ENCODE assay signal across 16 mouse cellular contexts in genomic region chr8:79554311-79554710, GRCm38 (mm10).
A peak's percentile ranks its signal among the peaks of the same experiment; 100 is the strongest.
DNase-seq lines count a peak whose midpoint lies in the region; ATAC-seq lines count a peak whose summit lies in the region.
"Had no signal": no experiment of that assay in that cellular context is flagged by ENCODE, and none has a peak within 500 bp of the region (broad histone marks: within the 10 kb centered on the region; RNA-seq: fewer than 3 reads in every experiment).

No protein-coding gene starts in this region.

- ATAC-seq in granulocyte monocyte progenitor cell, adult 5-6 weeks (replicated peaks; ENCODE audit: poor library complexity, severe bottlenecking), result no peak
- ATAC-seq: activated CD4-positive, CD25-positive, alpha-beta regulatory T cell, adult 4 months; forebrain, embryonic 13.5 days; forebrain, embryonic 15.5 days; forebrain, postnatal 0 days; Patski had no signal

- peak; percentile 27 for DNase-seq in adrenal gland, adult 2 months
- DNase-seq in adrenal gland, adult 18-20 months (ENCODE audit: low spot score in 2 of 2), result no peak
- DNase-seq in heart, adult 11 months, result peak; percentile 45
- DNase-seq in heart, adult 8-10 months (ENCODE audit: low spot score), result no peak
- DNase-seq: adrenal gland, adult 8-10 months; cerebellum, adult 11-12 months; cerebellum, adult 2 months; cerebellum, adult 9-10 months; cerebellum, postnatal 10 days; cerebellum, postnatal 25 days; forebrain, postnatal 0 days had no signal

Comparison
In these comparisons a context has a peak if more than half of its experiments do, and no peak if none do; other contexts are left out.
1. DNase-seq: peak in adrenal gland, adult 2 months (single experiment) and heart, adult 11 months (single experiment); none in adrenal gland, adult 18-20 months (0 of 2) and heart, adult 8-10 months (single experiment).